Mouse (Mus musculus) bone marrow macrophage, adult 2 months (primary cell): ENCODE results near the gene Rasal2.

Experiments
- CTCF ChIP-seq: IDR thresholded peaks from 2 replicates; pipeline ENCODE4 v1.5.1; 2012; ENCODE audit warnings: low read depth, mild to moderate bottlenecking, low read length, moderate library complexity
- POLR2A ChIP-seq: IDR thresholded peaks from 2 replicates; pipeline ENCODE4 v1.6.1; 2012; ENCODE audit warnings: mild to moderate bottlenecking, low read depth, low read length, borderline replicate concordance

- no peak for TF ChIP-seq CTCF
- no peak for TF ChIP-seq POLR2A
Measured at GRCm38 (mm10) chr1:157119168-157119567, 293.2 kb downstream of the Rasal2 start.
